In the genomic region with DNA sequence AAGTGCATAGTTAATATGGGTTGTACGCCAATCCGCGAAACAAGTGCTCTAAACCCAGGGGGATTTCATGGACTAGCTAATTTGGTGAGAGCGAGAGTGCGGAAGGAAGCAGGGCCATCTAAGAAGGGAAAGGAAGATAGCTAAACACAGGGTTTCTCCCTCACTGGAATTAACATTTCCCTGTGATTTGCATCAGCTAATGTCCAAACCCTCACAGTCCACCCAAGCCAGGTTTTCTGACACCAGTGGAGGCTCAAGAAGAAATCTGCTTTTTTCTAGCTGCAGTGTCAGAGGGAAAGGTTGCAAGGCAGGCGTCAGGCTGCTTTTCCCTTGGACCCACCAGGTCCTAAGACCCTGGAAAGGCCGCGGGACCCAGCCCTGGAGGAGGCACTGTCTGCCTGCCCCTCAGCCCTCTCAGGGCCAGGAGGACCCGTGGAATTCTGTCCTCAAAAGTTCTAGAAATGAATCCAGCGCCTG, we compare ENCODE assay signal across 11 mouse cellular contexts. TPM values are rescaled to one million over a fixed set of nuclear protein-coding genes. Genes with fewer than 3 reads are reported as not detected.
DNase-seq lines count a peak whose midpoint lies in the region; ATAC-seq lines count a peak whose summit lies in the region.
"Had no signal": no experiment of that assay in that cellular context is flagged by ENCODE, and none has a peak within 500 bp of the region (broad histone marks: within the 10 kb centered on the region; RNA-seq: fewer than 3 reads in every experiment).

No protein-coding gene starts in this region.

- H3K27ac ChIP-seq in kidney, embryonic 16.5 days (ENCODE audit: low read length), result peak overlapping the region; percentile 17
- peak overlapping the region; percentile 98 for H3K27ac ChIP-seq in forebrain, embryonic 12.5 days
- no peak overlapping the region for H3K27ac ChIP-seq in intestine, embryonic 16.5 days (ENCODE audit: low read length)
- no peak overlapping the region for H3K27ac ChIP-seq in neural tube, embryonic 15.5 days (replicated peaks)

- no peaks in the 10 kb centered on the region for H3K9me3 ChIP-seq in kidney, embryonic 16.5 days (ENCODE audit: low read length)
- no peaks in the 10 kb centered on the region for H3K9me3 ChIP-seq in forebrain, embryonic 12.5 days
- no peaks in the 10 kb centered on the region for H3K9me3 ChIP-seq in intestine, embryonic 16.5 days (ENCODE audit: control insufficient read depth, low read length)
- no peaks in the 10 kb centered on the region for H3K9me3 ChIP-seq in neural tube, embryonic 15.5 days (replicated peaks)

- H3K36me3 ChIP-seq in kidney, embryonic 16.5 days (ENCODE audit: insufficient read depth, low read length), result no peaks in the 10 kb centered on the region
- H3K36me3 ChIP-seq in forebrain, embryonic 12.5 days (replicated peaks), result no peaks in the 10 kb centered on the region; the same call in 1 of the 2 replicates
- H3K36me3 ChIP-seq in intestine, embryonic 16.5 days (ENCODE audit: control insufficient read depth, insufficient read depth, low read length), result no peaks in the 10 kb centered on the region
- no peaks in the 10 kb centered on the region for H3K36me3 ChIP-seq in neural tube, embryonic 15.5 days

- 56% methylated on average over 10 of the region's 10 CpGs for WGBS in kidney, embryonic 16.5 days
- 13% methylated on average over 10 of the region's 10 CpGs for WGBS in forebrain, embryonic 12.5 days
- 73% methylated on average over 10 of the region's 10 CpGs for WGBS in intestine, embryonic 16.5 days
- WGBS in neural tube, embryonic 15.5 days, result 40% methylated on average over 10 of the region's 10 CpGs

- no peak overlapping the region for H3K4me3 ChIP-seq in kidney, embryonic 16.5 days (ENCODE audit: low read length)
- H3K4me3 ChIP-seq in forebrain, embryonic 12.5 days (replicated peaks), result peak overlapping the region; percentile 100
- H3K4me3 ChIP-seq in intestine, embryonic 16.5 days (ENCODE audit: low read length), result no peak overlapping the region
- H3K4me3 ChIP-seq in neural tube, embryonic 15.5 days (replicated peaks), result no peak overlapping the region
- H3K4me3 ChIP-seq: erythroblast, embryonic 14.5 days had no signal

- H3K27me3 ChIP-seq in kidney, embryonic 16.5 days (ENCODE audit: insufficient read depth, low read length), result no peaks in the 10 kb centered on the region
- H3K27me3 ChIP-seq in forebrain, embryonic 12.5 days, result no peaks in the 10 kb centered on the region
- H3K27me3 ChIP-seq in intestine, embryonic 16.5 days (replicated peaks; ENCODE audit: control insufficient read depth, insufficient read depth, low read length), result no peaks in the 10 kb centered on the region
- H3K27me3 ChIP-seq in neural tube, embryonic 15.5 days (replicated peaks), result no peaks in the 10 kb centered on the region

- DNase-seq in kidney, adult 18-20 months, result no peak
- no peak for DNase-seq in cerebellum, adult 18-20 months
- no peak for DNase-seq in testis, postnatal 14 days (ENCODE audit: low spot score)
- DNase-seq: lung, postnatal 14 days had no signal

- H3K4me2 ChIP-seq in kidney, embryonic 16.5 days (replicated peaks; ENCODE audit: low read depth, low read length), result no peak overlapping the region
- peak overlapping the region; percentile 85 for H3K4me2 ChIP-seq in forebrain, embryonic 12.5 days
- no peak overlapping the region for H3K4me2 ChIP-seq in intestine, embryonic 16.5 days (ENCODE audit: low read depth, low read length)
- H3K4me2 ChIP-seq in neural tube, embryonic 15.5 days, result peak overlapping the region; percentile 62

- peaks cover 64% of the 10 kb centered on the region for H3K4me1 ChIP-seq in kidney, embryonic 16.5 days (ENCODE audit: insufficient read depth, low read length)
- peaks cover 83% of the 10 kb centered on the region for H3K4me1 ChIP-seq in forebrain, embryonic 12.5 days
- peaks cover 23% of the 10 kb centered on the region for H3K4me1 ChIP-seq in intestine, embryonic 16.5 days (ENCODE audit: control insufficient read depth, insufficient read depth, low read length)
- H3K4me1 ChIP-seq in neural tube, embryonic 15.5 days, result peaks cover 41% of the 10 kb centered on the region

- peak overlapping the region; percentile 76 for H3K9ac ChIP-seq in kidney, embryonic 16.5 days (replicated peaks; ENCODE audit: low read length)
- H3K9ac ChIP-seq in forebrain, embryonic 12.5 days, result peak overlapping the region; percentile 90
- H3K9ac ChIP-seq in intestine, embryonic 16.5 days (ENCODE audit: low read depth, low read length), result peak overlapping the region; percentile 69; the same call in 1 of the 2 replicates
- no peak overlapping the region; the same call in 1 of the 2 replicates for H3K9ac ChIP-seq in neural tube, embryonic 15.5 days (replicated peaks)

- ATAC-seq in kidney, embryonic 16.5 days (ENCODE audit: low FRiP score, low TSS enrichment), result no peak
- ATAC-seq in forebrain, embryonic 12.5 days (ENCODE audit: low FRiP score), result no peak
- no peak for ATAC-seq in intestine, embryonic 16.5 days
- ATAC-seq in neural tube, embryonic 15.5 days (ENCODE audit: low FRiP score), result no peak
- ATAC-seq in activated CD4-positive, CD25-positive, alpha-beta regulatory T cell, adult 4 months, result no peak

RNA-seq across cellular contexts. Expression of a gene that starts 1.4 kb away (rescaled TPM):
- 14.1 and 16.2 TPM in 2 replicates for polyA plus RNA-seq in kidney, embryonic 16.5 days (2015; fragmentation: Nextera tagmentation; extraction: Ambion mirVana)
- 20.9 and 22.0 TPM in 2 replicates for polyA plus RNA-seq in forebrain, embryonic 12.5 days (2016; fragmentation: Nextera tagmentation; extraction: Ambion mirVana)
- polyA plus RNA-seq in intestine, embryonic 16.5 days (2015; fragmentation: Nextera tagmentation; extraction: Ambion mirVana), result 9.8 and 11.5 TPM in 2 replicates
- 8.6 and 13.1 TPM in 2 replicates for polyA plus RNA-seq in neural tube, embryonic 15.5 days (2015; fragmentation: Nextera tagmentation; extraction: Ambion mirVana)
- 1 to 10 TPM; 2.3 to 2.9 TPM for polyA plus RNA-seq in activated CD4-positive, CD25-positive, alpha-beta regulatory T cell, adult 4 months (2017; shearing (Covaris generic))
- polyA plus RNA-seq: erythroblast, embryonic 14.5 days had no signal

RNA-seq across cellular contexts. Expression of a gene that starts 9.9 kb away (rescaled TPM):
- 8.8 and 9.2 TPM in 2 replicates for polyA plus RNA-seq in kidney, embryonic 16.5 days (2015; fragmentation: Nextera tagmentation; extraction: Ambion mirVana)
- polyA plus RNA-seq in forebrain, embryonic 12.5 days (2016; fragmentation: Nextera tagmentation; extraction: Ambion mirVana), result 26.3 and 26.4 TPM in 2 replicates
- polyA plus RNA-seq in intestine, embryonic 16.5 days (2015; fragmentation: Nextera tagmentation; extraction: Ambion mirVana), result 2.0 and 2.7 TPM in 2 replicates
- 3.8 and 5.2 TPM in 2 replicates for polyA plus RNA-seq in neural tube, embryonic 15.5 days (2015; fragmentation: Nextera tagmentation; extraction: Ambion mirVana)
- polyA plus RNA-seq in activated CD4-positive, CD25-positive, alpha-beta regulatory T cell, adult 4 months (2017; shearing (Covaris generic)), result under 1 TPM; 0.25 to 0.48 TPM
- polyA plus RNA-seq: erythroblast, embryonic 14.5 days had no signal

RNA-seq across cellular contexts. Expression of a gene that starts 16.1 kb away (rescaled TPM):
- polyA plus RNA-seq in kidney, embryonic 16.5 days (2015; fragmentation: Nextera tagmentation; extraction: Ambion mirVana), result 63.4 and 73.6 TPM in 2 replicates
- polyA plus RNA-seq in forebrain, embryonic 12.5 days (2016; fragmentation: Nextera tagmentation; extraction: Ambion mirVana), result 61.7 and 76.8 TPM in 2 replicates
- polyA plus RNA-seq in intestine, embryonic 16.5 days (2015; fragmentation: Nextera tagmentation; extraction: Ambion mirVana), result 45.4 and 47.2 TPM in 2 replicates
- polyA plus RNA-seq in neural tube, embryonic 15.5 days (2015; fragmentation: Nextera tagmentation; extraction: Ambion mirVana), result 46.2 and 57.7 TPM in 2 replicates
- polyA plus RNA-seq in activated CD4-positive, CD25-positive, alpha-beta regulatory T cell, adult 4 months (2017; shearing (Covaris generic)), result 10 to 100 TPM; 34.0 to 36.9 TPM

RNA-seq across cellular contexts. Expression of a gene that starts 42.2 kb away (rescaled TPM):
- not detected in 2 replicates for polyA plus RNA-seq in kidney, embryonic 16.5 days (2015; fragmentation: Nextera tagmentation; extraction: Ambion mirVana)
- polyA plus RNA-seq in forebrain, embryonic 12.5 days (2016; fragmentation: Nextera tagmentation; extraction: Ambion mirVana), result not detected in 2 replicates
- polyA plus RNA-seq in intestine, embryonic 16.5 days (2015; fragmentation: Nextera tagmentation; extraction: Ambion mirVana), result not detected in 2 replicates
- polyA plus RNA-seq in neural tube, embryonic 15.5 days (2015; fragmentation: Nextera tagmentation; extraction: Ambion mirVana), result not detected in 2 replicates
- polyA plus RNA-seq in activated CD4-positive, CD25-positive, alpha-beta regulatory T cell, adult 4 months (2017; shearing (Covaris generic)), result not detected
- polyA plus RNA-seq: erythroblast, embryonic 14.5 days; thymus, postnatal 0 days had no signal

Comparison
In these comparisons a context has a peak if more than half of its experiments do, and no peak if none do; other contexts are left out.
1. H3K27ac ChIP-seq: peak in kidney, embryonic 16.5 days (single experiment) and forebrain, embryonic 12.5 days (single experiment); none in intestine, embryonic 16.5 days (single experiment) and neural tube, embryonic 15.5 days (single experiment).
2. H3K4me2 ChIP-seq: peak in forebrain, embryonic 12.5 days (single experiment) and neural tube, embryonic 15.5 days (single experiment); none in kidney, embryonic 16.5 days (single experiment) and intestine, embryonic 16.5 days (single experiment).